Mouse (Mus musculus) liver (tissue): Measurements from ENCODE around the gene Prickle4.
A peak's percentile ranks its signal among the peaks of the same experiment; 100 is the strongest.

Experiments used
- DNase-seq: peaks from one replicate; pipeline ENCODE4 v3.0.0-alpha.2; 2020; ENCODE audit warnings: mixed read lengths

The Prickle4 gene

GRCm38 (mm10) chr17:47704692-47705091 is 10.2 kb upstream of the Prickle4 start:
- no peak for DNase-seq

- DNase-seq, result no peak
These were observed 9.0 kb upstream of the Prickle4 start for GRCm38 (mm10) chr17:47703556-47703955.

DNA sequence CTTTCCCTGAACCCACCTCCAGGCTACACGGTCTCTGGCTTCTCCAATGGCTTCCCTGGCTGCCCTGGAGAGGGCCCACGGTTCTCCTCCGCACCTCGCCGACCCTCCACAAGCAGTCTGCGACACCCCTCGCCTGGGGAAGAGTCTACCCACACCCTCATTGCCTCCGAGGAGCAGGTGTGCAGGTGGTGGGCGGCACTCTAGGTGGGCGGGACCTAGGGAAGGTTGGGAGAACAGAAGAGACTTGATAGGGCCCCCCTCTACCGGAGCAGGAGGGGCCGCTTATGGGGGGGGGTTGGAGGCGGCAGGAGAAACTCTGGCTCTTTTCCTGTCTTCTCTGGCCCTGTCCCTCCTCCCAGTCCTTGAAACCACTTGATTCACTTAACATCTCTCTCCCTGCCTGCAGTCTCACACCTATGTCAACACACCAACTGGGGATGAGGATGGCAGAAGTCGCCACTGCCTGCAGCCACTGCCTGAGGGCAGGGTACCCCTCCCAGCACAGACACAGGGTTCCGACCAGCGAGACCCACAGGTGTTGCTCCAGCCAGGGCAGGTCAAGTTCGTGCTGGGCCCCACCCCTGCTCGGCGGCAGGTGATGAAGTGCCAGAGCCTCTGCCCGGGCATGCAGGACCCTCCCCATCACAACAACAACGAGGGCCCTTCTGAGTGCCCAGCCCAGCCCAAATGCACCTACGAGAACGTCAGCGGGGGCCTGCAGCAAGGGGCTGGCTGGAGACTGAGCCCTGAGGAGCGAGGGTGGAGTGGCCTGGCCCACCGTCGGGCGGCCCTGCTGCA is 8.2 kb upstream of the Prickle4 start:
- no peak for DNase-seq

GRCm38 (mm10) chr17:47701793-47702192 is 7.3 kb upstream of the Prickle4 start:
- no peak for DNase-seq

GRCm38 (mm10) chr17:47699055-47699454 is 4.5 kb upstream of the Prickle4 start:
- no peak for DNase-seq

DNA sequence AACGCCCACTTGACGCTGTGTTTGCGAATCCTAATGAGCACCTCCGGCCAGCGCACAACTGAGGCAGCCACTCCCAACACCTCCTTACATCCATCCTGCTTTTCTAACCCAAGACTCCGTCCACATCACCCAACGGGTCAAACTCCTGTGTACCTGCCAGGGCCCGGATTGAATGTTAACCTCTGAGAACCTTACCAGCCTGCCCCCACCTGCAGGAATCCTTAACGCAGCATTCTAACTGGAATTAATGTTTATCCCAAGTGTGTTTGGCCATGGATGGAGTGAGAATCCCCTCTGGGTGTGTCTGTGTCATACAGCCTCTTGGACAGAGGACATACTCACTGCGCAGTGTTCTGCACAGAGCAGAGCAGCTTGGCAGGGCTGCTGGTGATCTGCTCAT is 3.6 kb upstream of the Prickle4 start:
- DNase-seq, result no peak

DNA sequence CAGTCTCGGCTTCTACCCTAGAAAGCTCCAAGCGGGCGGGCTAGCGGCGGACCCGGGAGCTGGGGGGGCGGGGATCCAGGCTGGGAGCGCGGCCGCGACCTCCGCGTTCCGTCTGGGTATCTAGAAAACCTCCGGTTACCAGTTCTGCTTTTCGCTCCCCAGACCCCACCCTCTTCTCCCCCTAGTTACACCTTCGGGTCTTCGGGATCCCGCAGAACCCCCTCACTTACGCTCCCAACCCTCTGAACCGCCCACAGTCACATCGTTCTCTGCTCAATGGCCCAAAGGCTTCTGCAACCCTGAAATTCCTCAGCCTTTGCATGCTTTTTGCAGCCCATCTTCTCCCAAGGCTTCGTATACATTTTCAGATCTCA is 788 bp upstream of the Prickle4 start:
- no peak for DNase-seq

- no peak for DNase-seq
These were observed 264 bp downstream of the Prickle4 start, which contains the start of gene Gm21981 for GRCm38 (mm10) chr17:47694442-47694502. Gene Gm21981, minus strand, starts transcription at chr17:47694455.

DNA sequence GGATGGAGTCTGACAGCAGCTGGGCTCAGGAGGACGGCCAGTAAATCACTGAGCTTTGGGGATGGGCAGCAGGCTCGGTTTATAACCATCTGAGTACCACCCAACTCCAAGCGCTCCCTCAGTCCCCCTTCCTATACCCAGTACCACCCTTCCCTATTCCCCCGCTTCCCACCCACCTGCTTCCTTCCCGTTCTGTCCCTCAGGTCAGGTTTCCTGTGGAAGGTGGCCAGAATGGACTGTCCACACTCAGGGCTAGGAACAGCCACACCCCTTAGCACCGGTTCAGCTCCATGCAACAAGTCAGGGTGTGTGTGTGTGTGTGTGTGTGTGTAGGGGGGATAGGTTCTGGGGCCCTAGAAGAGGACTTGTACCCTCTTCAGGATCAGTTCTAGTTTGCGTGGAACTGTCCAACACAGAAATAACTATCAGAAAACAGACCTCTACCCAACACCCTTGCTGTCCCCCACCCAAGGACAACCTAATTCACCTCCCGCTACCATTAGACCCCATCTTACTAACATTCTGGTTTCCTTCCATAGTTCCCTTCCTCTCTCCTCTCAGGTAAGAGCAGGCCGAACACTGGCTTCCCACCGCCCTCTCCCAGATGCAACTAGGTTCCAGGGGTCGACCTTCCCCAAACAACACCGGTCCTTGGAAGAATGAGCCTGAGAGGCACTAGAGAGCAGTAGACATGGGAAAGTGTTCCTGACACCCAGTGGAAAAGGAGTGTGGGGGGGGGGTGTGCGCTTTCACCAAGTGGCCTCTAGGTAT is 680 bp downstream of the Prickle4 start:
- DNase-seq, result no peak

- no peak for DNase-seq
These were observed 2.9 kb downstream of the Prickle4 start for GRCm38 (mm10) chr17:47691650-47692049.

DNA sequence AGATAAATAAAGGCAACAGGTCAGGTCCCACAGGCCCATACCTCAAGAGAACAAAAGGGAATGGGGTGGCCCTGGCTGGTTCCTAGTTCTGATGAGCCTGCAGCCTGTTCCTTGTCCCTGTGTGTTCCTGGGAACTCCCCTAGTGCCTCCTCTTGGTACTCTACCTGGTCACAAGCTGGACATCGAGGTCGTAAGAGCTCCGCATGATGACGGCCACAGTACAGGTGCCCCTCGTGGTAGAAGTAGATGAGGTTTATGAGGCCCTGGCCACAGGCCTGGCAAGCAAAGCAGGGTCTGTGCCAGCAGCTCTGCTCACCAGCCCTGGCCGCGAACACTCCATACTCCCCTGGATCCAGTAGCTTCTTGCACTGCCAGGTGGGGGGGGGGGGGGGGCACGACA is 4.6 kb downstream of the Prickle4 start:
- DNase-seq, result no peak

- DNase-seq, result peak; percentile 76
These were observed 5.6 kb downstream of the Prickle4 start, which contains the start of gene Frs3 for GRCm38 (mm10) chr17:47688608-47689575. Gene Frs3, plus strand, starts transcription at chr17:47689030.

GRCm38 (mm10) chr17:47688344-47688607 is 6.3 kb downstream of the Prickle4 start, which contains the start of gene Tomm6:
Gene Tomm6, minus strand, starts transcription at chr17:47688386.
- DNase-seq, result no peak

- peak; percentile 94 for DNase-seq
These were observed 6.9 kb downstream of the Prickle4 start for GRCm38 (mm10) chr17:47687409-47688343.

- no peak for DNase-seq
These were observed 11.7 kb downstream of the Prickle4 start for GRCm38 (mm10) chr17:47682836-47683235.

- no peak for DNase-seq
These were observed 15.8 kb downstream of the Prickle4 start for GRCm38 (mm10) chr17:47678702-47679101.

- no peak for DNase-seq
These were observed 16.3 kb downstream of the Prickle4 start for GRCm38 (mm10) chr17:47678238-47678637.

DNA sequence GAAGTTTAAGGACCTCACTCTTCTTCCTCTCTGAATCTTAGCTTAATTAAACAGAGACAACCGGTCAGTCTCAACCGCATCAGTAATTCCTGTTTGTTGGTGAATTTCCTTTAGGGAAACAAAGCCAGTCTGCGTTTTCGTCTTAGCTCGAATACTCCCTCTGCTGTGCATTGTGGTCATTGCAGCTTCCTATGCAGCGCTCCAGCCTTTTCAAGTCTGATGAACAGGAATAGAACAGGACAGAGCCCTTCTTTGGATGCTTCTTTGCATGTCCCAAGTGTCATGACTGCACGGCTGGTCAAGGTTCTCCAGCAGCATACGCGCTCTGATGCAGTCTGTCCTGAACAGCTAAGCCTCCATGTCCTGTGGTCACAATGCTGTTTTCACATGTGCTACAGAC is 18.0 kb downstream of the Prickle4 start:
- peak; percentile 55 for DNase-seq

DNA sequence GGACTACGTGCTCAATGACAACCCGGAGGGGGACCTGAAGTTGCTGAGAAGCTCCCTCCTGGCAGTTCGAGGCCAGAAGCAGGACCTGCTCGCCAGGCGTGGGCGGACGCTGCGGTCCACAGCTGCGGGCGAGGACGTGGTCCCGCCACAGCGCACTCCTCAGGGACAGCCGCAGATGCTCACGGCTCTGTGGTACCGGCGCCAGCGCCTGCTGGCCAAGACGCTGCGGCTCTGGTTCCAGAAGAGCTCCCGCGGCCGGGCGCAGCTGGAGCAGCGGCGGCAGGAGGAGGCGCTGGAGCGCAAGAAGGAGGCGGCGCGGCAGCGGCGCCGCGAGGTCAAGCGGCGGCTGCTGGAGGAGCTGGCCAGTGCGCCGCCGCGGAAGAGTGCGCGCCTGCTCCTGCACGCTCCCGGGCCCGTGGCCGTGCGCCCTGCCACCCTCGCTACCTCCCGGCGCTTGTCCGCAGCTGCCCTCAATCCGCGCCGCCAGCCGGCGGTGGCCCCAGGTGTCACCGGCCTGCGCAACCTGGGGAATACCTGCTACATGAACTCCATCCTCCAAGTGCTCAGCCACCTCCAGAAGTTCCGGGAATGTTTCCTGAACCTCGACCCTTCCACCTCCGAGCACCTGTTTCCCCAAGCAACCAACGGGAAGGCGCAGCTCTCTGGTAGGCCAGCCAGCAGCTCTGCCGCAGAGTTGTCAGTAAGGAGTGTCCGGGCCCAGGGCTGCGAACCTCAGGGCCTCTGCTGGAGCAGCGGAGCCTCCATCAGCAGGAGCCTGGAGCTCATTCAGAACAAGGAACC is 22.0 kb downstream of the Prickle4 start:
- DNase-seq, result peak; percentile 51

- no peak for DNase-seq
These were observed 22.6 kb downstream of the Prickle4 start for GRCm38 (mm10) chr17:47671988-47672310.

GRCm38 (mm10) chr17:47669166-47669565 is 25.4 kb downstream of the Prickle4 start:
- no peak for DNase-seq

DNA sequence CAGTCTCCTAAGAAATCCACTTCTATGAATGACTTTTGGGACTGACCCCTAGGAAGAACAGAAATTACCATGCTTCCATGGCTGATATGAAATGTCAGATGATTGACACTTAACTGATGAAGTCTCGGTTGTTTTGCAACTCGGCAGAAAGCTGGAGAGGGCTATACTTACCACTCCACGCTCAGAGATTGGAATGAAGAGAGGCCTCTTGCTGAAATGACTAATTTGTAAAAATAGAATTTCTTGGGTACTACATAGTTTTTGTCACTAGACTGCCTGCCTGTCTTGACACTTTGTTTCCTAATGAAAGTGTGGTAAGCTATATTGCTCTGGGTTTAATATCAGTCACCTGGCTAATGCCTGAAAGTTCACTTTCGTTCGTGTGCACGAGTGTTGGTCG is 30.1 kb downstream of the Prickle4 start:
- DNase-seq, result no peak
